Mouse (Mus musculus) cerebellum, postnatal 10 days (tissue): ENCODE measurements at regions not wholly inside any gene's neighbourhood (a gene's known extent, or its start where the extent isn't known, plus 50 kb on each side); places are given as distances from the start of the nearest gene placed in this dataset.
"Not testable (repeated sequence)": the region's sequence is repeated elsewhere in the genome, so short reads cannot be mapped to it uniquely, and the experiment has no call there.

Experiments
- DNase-seq, 2 experiments: peaks; one replicate each; pipeline ENCODE4 v3.0.0; 2021; ENCODE audit warnings: mixed read lengths in 2 of 2

DNA sequence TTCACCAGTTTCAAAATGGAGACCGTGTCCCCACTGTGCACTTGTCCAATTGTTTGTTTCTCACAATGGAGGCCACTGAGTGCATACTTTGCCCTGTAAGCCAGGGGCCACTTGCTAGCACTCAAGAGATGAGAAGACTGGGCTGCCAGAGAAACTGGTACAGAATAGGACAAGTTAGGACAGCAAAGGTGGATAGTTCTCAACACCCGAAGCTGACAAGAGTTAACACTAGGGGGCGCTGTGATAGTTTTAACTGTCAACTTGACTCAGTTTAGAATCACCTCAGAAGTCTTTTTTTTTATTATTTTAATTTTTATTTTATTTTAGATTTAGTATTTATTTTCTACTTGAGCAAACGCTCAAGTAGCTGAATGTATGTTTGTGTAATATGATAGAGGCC lies 188.2 kb upstream of the Asap2 start:
- DNase-seq, result not testable (repeated sequence)

DNA sequence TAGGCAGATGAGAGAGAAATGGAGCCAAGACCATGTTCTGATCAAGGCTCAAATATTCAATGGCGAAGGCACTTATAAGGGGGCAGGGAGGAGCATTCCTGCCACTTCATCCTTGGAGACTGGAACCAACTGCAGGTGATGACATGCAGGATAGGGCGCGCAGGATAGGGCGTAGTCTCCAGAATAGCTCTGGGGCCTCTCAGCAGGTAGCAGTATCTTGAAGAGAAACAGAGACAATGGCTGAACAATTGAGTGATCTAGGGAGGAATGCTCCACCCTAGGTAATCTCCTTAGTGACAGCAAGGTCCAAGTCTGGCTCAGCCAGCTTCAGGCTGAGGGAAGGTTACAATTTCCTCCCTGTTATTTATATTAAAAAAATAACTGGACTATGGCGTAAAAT lies 184.8 kb upstream of the Asap2 start:
- not testable (repeated sequence) for DNase-seq

DNA sequence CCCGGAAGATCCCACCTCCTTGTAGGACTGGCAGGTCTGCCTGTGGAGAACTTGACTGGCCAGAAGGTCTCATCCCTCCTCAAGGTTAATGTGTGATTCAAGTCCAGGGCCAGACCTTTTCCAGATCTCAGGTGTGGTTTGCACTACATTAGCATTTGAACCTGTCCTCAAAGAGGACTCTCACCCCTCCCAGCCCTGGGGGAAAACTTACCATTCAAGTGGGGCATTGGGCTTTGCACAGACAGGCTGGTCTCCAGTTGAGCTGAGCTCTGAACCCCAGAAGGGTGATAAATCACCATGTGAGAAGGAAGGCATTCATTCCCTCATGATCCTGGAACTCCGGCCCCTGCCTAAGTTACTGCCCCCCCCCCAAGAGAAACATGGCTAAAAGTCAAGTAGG lies 183.6 kb upstream of the Asap2 start:
- DNase-seq, result no peak

- DNase-seq, result not testable (repeated sequence)
Observed at GRCm38 (mm10) chr12:20813836-20814235, 176.4 kb upstream of the Asap2 start.

GRCm38 (mm10) chr12:20815121-20815520 lies 175.1 kb upstream of the Asap2 start:
- DNase-seq, result not testable (repeated sequence)

- peak in 1 of 2 experiments; percentile 3 for DNase-seq
Observed at GRCm38 (mm10) chr12:20815599-20815998, 174.7 kb upstream of the Asap2 start.

GRCm38 (mm10) chr12:20843661-20844320 lies 146.5 kb upstream of the Asap2 start:
- not testable (repeated sequence) for DNase-seq

DNA sequence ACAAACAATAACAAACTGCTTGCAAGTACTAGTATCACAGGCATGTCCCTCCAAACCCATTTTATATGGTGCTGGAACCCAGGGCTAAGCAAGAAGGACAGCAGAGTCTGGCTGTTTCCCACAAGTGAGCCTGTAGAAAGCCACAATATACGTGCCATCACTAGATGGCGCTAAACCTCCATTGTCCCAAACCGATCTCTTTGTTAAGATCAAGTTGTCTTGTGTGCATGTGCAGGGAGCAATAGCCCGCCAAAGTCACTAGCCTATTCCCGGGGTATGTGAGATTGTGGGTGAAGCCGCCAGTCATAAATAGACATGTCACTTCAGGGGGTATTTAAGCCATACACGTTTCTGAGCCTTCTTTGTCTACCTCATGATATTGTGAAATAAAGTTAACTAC lies 145.4 kb upstream of the Asap2 start:
- not testable (repeated sequence) for DNase-seq

- DNase-seq, result no peak
Observed at GRCm38 (mm10) chr12:20845297-20845696, 145.0 kb upstream of the Asap2 start.

DNA sequence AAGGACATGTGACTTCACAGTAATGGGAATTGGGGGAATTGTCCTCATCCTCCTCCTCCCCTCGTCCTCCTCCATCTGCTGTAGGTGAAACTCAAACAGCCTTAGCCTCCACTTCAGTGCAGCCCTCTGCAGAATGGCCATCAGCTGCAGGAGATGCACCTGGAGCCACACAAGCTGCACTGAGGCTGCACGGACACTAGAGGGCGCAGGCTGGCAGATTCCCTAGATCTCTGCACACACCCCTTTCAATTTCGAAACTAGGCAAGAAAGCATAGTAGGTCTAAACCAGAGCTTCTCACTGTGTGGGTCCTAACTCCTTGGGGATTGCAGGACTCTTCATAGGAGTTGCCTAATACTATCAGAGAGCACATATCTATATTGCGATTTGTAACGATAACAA lies 106.2 kb upstream of the Asap2 start:
- DNase-seq, result not testable (repeated sequence)

GRCm38 (mm10) chr12:20920653-20921397 lies 69.4 kb upstream of the Asap2 start:
- peak; percentile 74 to 84 for DNase-seq

- DNase-seq, result not testable (repeated sequence)
Observed at GRCm38 (mm10) chr12:20921398-20922023, 68.7 kb upstream of the Asap2 start.

DNA sequence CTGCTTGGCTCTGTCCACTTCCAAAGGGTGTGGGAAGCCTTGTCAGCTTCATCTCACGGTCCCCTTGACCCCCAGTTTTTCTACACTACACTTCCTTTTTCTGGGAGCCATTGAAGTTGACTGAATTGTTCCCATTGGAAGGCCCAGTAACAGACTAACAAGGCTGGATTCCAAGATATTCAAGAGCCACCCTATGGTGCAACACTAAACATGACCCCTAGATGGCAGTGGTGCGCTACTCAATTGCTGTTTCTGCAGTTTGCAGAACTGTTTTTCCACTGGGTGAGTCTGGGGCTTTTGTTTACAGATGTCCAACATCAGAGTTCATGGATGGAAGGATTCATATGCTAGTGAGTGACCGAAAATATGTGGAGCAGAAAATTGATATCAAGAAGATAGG lies 61.3 kb upstream of the Asap2 start:
- peak; percentile 60 for DNase-seq
